Mouse (Mus musculus) ES-Bruce4 (cell line): ENCODE data around the gene Nrg4. TPM values are rescaled to one million over a fixed set of nuclear protein-coding genes. Genes with fewer than 3 reads are reported as not detected.

ENCODE experiments used
- H3K27ac ChIP-seq: 2 replicates; pipeline ENCODE4 v1.5.1; 2012; ENCODE audit warnings: low read length, inconsistent platforms; ENCODE audit not compliant: insufficient read depth
- H3K27me3 ChIP-seq: 2 replicates; pipeline ENCODE4 v1.6.1; 2012; ENCODE audit warnings: mild to moderate bottlenecking, low read length, inconsistent platforms; ENCODE audit not compliant: control insufficient read depth, poor library complexity, insufficient read depth, severe bottlenecking
- H3K36me3 ChIP-seq: 2 replicates; pipeline ENCODE4 v1.6.1; 2012; ENCODE audit warnings: inconsistent platforms, mild to moderate bottlenecking, low read length, moderate library complexity; ENCODE audit not compliant: control insufficient read depth, poor library complexity, insufficient read depth, severe bottlenecking
- H3K4me1 ChIP-seq: one replicate; pipeline ENCODE4 v1.8.1; 2011; ENCODE audit warnings: low read length; ENCODE audit not compliant: control insufficient read depth, insufficient read depth
- H3K4me3 ChIP-seq: 2 replicates; pipeline ENCODE4 v1.5.1; 2011; ENCODE audit warnings: low read depth, mild to moderate bottlenecking, low read length
- H3K9ac ChIP-seq: 2 replicates; pipeline ENCODE4 v1.6.1; 2012; ENCODE audit warnings: low read depth, mild to moderate bottlenecking, inconsistent platforms; ENCODE audit not compliant: poor library complexity, severe bottlenecking
- H3K9me3 ChIP-seq: replicated peaks from 2 replicates; pipeline ENCODE4 v1.6.1; 2012; ENCODE audit warnings: mild to moderate bottlenecking, low read length, inconsistent platforms; ENCODE audit not compliant: control insufficient read depth, poor library complexity, insufficient read depth, severe bottlenecking
- CTCF ChIP-seq: IDR thresholded peaks from one replicate; pipeline ENCODE4 v1.8.1; 2011; ENCODE audit warnings: low read depth, low read length
- EP300 ChIP-seq: IDR thresholded peaks from 2 replicates; pipeline ENCODE4 v1.6.1; 2011; ENCODE audit warnings: low read depth, low read length; ENCODE audit not compliant: insufficient read depth
- POLR2A ChIP-seq: IDR thresholded peaks from one replicate; pipeline ENCODE4 v1.8.1; 2011; ENCODE audit warnings: low read length; ENCODE audit not compliant: insufficient read depth
- polyA plus RNA-seq: library from polyadenylated mRNA; stranded (reverse); fragments of >200 nt; gene quantifications from 2 replicates; pipeline ENCODE4 v1.2.4, GENCODE M21; 2011; ENCODE audit warnings: low read depth; ENCODE audit not compliant: missing spikeins, insufficient read depth, insufficient read length

The Nrg4 gene
- polyA plus RNA-seq, 1 experiment = 2.8 TPM

DNA sequence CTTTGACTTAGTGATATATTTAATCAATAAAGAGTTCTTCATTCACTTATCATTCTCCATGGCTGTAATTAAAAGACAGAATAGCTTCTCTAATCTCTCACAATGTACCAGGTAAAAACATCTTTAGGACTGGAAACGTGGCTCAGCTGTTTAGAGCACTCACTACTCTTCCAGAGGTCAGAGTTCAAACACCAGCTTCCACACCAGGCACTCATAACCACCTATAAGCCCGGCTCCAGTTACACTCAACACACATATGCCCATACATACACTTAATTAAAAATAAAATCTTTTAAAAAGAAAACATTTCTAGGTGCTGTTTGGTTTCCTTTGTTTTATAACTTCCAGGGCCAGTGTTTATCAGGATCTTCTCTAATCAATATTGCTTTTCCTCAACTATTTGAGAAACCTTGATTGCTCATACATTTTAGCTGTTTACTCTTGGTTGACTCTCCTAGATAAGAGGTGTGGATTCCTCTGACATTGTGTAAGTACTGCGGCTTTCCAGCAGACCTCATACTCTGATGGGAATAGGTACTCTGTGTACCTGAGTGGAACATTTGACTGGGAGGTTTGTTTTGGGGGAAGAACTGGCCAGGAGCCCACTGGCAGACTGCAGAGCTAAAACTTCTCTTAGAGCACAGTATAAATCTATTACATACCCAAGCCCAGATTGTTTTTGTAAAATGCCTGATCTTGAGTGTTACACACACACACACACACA lies 37.0 kb downstream of the Nrg4 start:
- no peaks in the 10 kb centered on the region; the same call in 1 of the 2 replicates for H3K27me3 ChIP-seq
- H3K9ac ChIP-seq = no peak overlapping the region
- no peak overlapping the region for H3K27ac ChIP-seq
- H3K36me3 ChIP-seq = no peaks in the 10 kb centered on the region
- H3K9me3 ChIP-seq = no peaks in the 10 kb centered on the region
- H3K4me1 ChIP-seq = no peaks in the 10 kb centered on the region
- no peak overlapping the region for H3K4me3 ChIP-seq
- no peak for TF ChIP-seq POLR2A
- no peak for TF ChIP-seq EP300
- TF ChIP-seq CTCF = no peak

DNA sequence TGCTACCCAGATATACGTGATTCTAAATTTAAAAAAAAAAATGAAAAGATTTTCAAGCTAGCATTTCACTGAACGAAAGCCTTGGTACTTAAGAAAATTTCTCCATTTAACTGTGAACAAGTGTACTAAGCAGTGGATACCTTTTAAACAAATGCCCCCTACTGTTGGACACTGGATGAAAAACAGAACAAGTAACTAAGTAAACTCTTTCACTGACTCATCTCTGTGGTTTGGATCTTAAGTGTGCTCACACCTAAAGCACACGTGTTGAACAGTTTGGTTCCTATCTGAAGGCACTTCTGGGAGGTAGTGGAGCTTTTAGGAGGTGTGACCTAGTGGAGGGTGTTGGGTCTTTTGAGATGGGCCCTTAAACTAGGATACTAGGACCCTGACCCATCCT lies 41.4 kb downstream of the Nrg4 start:
- TF ChIP-seq POLR2A (no peak), EP300 (no peak), CTCF (no peak)
- H3K36me3 ChIP-seq = no peaks in the 10 kb centered on the region
- H3K4me3 ChIP-seq = no peak overlapping the region
- H3K4me1 ChIP-seq = no peaks in the 10 kb centered on the region
- no peaks in the 10 kb centered on the region for H3K9me3 ChIP-seq
- no peaks in the 10 kb centered on the region for H3K27me3 ChIP-seq
- H3K9ac ChIP-seq = no peak overlapping the region
- no peak overlapping the region for H3K27ac ChIP-seq

DNA sequence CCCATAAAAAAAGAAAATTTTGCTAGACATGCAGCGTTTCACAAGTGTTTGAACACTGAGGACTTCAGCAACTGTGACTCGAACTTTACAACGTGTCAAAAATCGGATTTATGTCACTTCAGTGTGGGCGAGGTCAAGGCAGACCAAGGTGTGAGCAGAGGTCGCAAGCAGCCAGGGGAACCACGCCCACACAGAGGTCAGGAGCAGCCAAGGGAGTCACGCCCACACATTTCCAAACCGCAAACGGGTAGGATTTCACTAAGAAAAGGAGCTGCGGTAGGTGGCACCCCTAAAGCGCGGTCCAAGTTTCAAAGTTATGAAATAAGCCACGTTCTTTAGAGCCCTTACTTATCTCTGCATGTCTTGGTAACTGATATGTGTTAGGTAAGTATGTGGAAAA lies 43.1 kb downstream of the Nrg4 start:
- TF ChIP-seq CTCF (no peak), POLR2A (no peak), EP300 (no peak)
- Histone ChIP-seq H3K9ac (no peak overlapping the region), H3K36me3 (no peaks in the 10 kb centered on the region), H3K9me3 (no peaks in the 10 kb centered on the region), H3K4me3 (no peak overlapping the region), H3K27ac (no peak overlapping the region), H3K4me1 (no peaks in the 10 kb centered on the region), H3K27me3 (no peaks in the 10 kb centered on the region)

DNA sequence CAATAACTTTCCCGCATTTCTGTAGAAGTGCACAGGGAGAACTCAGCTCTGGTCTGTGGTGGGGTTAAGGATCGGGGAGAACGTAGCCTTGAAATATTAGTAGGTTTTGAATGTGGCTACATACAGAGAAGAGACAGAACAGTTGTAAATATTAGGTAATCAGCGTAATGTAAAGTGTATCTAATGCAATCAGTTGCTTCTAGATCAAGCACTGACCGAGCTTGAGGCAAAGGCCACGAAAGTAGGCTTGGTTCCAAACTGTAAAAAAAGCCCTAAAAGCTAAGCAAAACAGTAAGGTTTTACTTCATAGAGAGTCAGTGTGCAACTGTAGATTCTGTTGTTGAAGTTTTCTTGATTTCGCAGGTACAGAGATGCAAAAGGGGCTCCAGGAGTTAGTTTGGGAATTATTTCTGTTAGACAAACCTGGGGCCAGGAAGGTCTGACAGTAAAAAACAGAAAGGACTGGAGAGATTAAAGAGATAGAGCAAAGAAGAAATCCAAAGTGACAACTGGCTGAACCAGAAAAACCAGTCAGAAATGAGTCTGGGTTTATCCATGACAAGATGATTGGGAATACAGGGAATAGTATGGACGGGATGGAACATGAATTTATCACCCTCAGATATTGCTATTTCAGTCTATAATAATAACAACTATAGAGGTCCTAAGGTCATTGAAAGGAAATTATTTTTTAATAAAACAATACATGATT lies 47.4 kb downstream of the Nrg4 start:
- Histone ChIP-seq H3K9me3 (no peaks in the 10 kb centered on the region), H3K27me3 (no peaks in the 10 kb centered on the region), H3K27ac (no peak overlapping the region), H3K9ac (no peak overlapping the region), H3K36me3 (no peaks in the 10 kb centered on the region), H3K4me3 (no peak overlapping the region), H3K4me1 (no peaks in the 10 kb centered on the region)
- TF ChIP-seq EP300 = no peak
- TF ChIP-seq POLR2A = no peak
- TF ChIP-seq CTCF = no peak

DNA sequence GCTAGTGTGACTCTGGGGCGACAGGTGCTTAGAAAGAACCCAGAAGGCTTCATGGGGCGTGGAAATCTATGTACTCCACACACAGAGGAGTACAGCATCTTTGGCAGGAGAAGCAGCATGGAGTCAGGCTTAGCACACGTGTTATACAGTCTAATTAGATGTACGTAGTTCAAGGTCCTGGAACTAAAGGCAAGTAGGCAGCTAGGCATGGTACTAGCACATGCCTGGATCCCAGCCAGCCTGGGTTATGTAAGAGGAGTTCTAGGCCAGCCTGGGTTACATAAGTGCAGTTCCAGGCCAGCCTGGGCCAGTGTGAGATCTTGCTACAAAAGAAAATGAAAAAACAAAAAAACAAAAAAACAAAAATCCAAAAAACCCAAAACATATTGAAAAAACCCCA lies 49.1 kb downstream of the Nrg4 start:
- Histone ChIP-seq H3K36me3 (no peaks in the 10 kb centered on the region), H3K9me3 (no peaks in the 10 kb centered on the region), H3K4me1 (no peaks in the 10 kb centered on the region), H3K4me3 (no peak overlapping the region), H3K27me3 (no peaks in the 10 kb centered on the region), H3K9ac (no peak overlapping the region), H3K27ac (no peak overlapping the region)
- no peak for TF ChIP-seq POLR2A
- no peak for TF ChIP-seq EP300
- no peak for TF ChIP-seq CTCF

DNA sequence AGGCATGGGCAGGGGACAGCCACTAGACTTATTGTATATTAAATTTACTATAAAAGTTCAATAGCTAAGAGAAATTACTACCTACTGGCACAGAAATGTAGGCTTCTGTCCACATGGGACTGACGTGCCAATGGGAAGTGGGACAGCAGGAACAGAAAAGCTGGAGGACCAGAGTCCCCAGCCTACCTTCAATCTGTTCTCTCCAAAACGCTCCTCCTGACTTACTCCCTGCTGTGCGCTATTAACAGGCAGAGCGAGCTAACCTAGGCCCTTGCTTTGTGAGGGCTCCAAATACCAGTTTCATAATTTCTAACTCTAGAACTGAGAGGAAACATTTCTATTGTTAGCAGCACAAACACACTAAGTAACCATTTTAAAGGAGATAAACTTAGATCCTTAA lies 52.7 kb downstream of the Nrg4 start:
- TF ChIP-seq EP300 (no peak), CTCF (no peak), POLR2A (no peak)
- no peak overlapping the region for H3K9ac ChIP-seq
- no peaks in the 10 kb centered on the region for H3K36me3 ChIP-seq
- no peaks in the 10 kb centered on the region for H3K4me1 ChIP-seq
- no peaks in the 10 kb centered on the region for H3K27me3 ChIP-seq
- H3K27ac ChIP-seq = no peak overlapping the region
- no peak overlapping the region for H3K4me3 ChIP-seq
- no peaks in the 10 kb centered on the region for H3K9me3 ChIP-seq
